Mouse (Mus musculus): Measurements from ENCODE around the gene Nrl.

The Nrl gene

GRCm38 (mm10) chr14:55478651-55479599, 45.9 kb downstream of the Nrl start, which contains the start of gene Dhrs4:
TSS of gene Dhrs4 (plus strand) at chr14:55478758.
- peak; percentile 74 for DNase-seq

- no peak for DNase-seq
Measured at GRCm38 (mm10) chr14:55477829-55478228, 47.0 kb downstream of the Nrl start.

GRCm38 (mm10) chr14:55477421-55477820, 47.4 kb downstream of the Nrl start:
- DNase-seq: no peak

- DNase-seq: no peak
Measured at GRCm38 (mm10) chr14:55475654-55476053, 49.1 kb downstream of the Nrl start.

GRCm38 (mm10) chr14:55470806-55471205, 54.0 kb downstream of the Nrl start:
- DNase-seq: no peak

- DNase-seq: no peak
Measured at GRCm38 (mm10) chr14:55469821-55470220, 55.0 kb downstream of the Nrl start.

- no peak for DNase-seq
Measured at GRCm38 (mm10) chr14:55469041-55469440, 55.7 kb downstream of the Nrl start.
